Mouse (Mus musculus): ENCODE measurements around the gene 9930104L06Rik. TPM values are rescaled to one million over a fixed set of nuclear protein-coding genes. Genes with fewer than 3 reads are reported as not detected.

The 9930104L06Rik gene
- polyA plus RNA-seq, 1 experiment = 12.3 TPM

DNA sequence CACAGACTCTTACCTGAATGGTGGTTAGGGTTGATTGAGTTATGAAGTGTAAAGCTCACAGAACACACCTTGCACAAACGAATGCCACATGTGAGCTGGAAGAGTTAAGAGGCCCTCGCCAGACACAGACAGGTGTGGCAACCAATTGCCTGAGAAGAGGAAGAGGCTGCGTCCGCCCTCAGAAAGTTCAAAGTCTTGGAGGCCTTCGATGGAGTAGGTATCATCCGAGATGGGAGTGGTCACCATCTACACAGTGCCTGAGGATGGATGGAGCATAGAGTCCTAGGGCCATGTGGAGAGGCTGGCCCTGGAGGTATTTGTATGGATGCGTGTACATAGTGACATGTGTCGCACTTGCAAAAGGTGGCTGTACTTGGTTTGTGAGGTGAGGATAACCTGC, 34.2 kb downstream of the 9930104L06Rik start:
- Histone ChIP-seq H3K4me3 (replicated peaks; ENCODE audit: extremely low read depth, low read depth, low read length) (no peak overlapping the region), H3K4me1 (ENCODE audit: control insufficient read depth, insufficient read depth, low read length) (no peaks in the 10 kb centered on the region)
- DNase-seq = no peak
- no peak for TF ChIP-seq POLR2A (IDR thresholded peaks at IDR 0.05; ENCODE audit: borderline replicate concordance, extremely low read depth, low read depth, low read length)
- TF ChIP-seq CTCF (IDR thresholded peaks at IDR 0.05; ENCODE audit: insufficient read depth, low read length) = no peak
- WGBS = 65% methylated on average over 8 of the region's 8 CpGs

- no peak overlapping the region for H3K4me3 ChIP-seq (replicated peaks; ENCODE audit: extremely low read depth, low read depth, low read length)
- no peak for DNase-seq
- TF ChIP-seq CTCF (IDR thresholded peaks at IDR 0.05; ENCODE audit: insufficient read depth, low read length) (no peak), POLR2A (IDR thresholded peaks at IDR 0.05; ENCODE audit: borderline replicate concordance, extremely low read depth, low read depth, low read length) (no peak)
- H3K4me1 ChIP-seq (ENCODE audit: control insufficient read depth, insufficient read depth, low read length) = no peaks in the 10 kb centered on the region
- 44% methylated on average over 9 of the region's 9 CpGs for WGBS
These were observed 35.5 kb downstream of the 9930104L06Rik start for GRCm38 (mm10) chr4:124972316-124972715.

DNA sequence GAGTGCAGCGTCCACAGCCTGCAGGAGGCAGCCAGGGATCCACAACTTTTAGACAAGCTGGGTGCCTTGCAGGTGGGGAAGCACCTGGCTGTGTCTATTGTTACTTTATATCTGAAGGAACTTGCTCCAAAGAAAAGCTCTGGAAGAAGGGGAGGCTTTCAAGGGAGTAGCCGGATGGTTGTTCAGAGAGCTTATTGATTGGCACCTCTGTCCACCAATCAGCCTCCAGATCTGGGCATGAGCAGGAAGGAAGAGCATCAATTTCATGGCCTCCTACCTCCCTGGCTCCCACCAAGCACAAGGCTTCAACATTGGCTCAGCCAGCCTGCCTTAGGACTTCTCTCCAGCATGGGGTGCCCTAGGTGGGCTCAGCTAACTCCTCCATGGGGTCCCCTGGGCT, 36.4 kb downstream of the 9930104L06Rik start:
- 69% methylated on average over 2 of the region's 2 CpGs for WGBS
- no peak for TF ChIP-seq CTCF (IDR thresholded peaks at IDR 0.05; ENCODE audit: insufficient read depth, low read length)
- no peak for TF ChIP-seq POLR2A (IDR thresholded peaks at IDR 0.05; ENCODE audit: borderline replicate concordance, extremely low read depth, low read depth, low read length)
- Histone ChIP-seq H3K4me1 (ENCODE audit: control insufficient read depth, insufficient read depth, low read length) (no peaks in the 10 kb centered on the region), H3K4me3 (replicated peaks; ENCODE audit: extremely low read depth, low read depth, low read length) (no peak overlapping the region)
- DNase-seq = no peak

DNA sequence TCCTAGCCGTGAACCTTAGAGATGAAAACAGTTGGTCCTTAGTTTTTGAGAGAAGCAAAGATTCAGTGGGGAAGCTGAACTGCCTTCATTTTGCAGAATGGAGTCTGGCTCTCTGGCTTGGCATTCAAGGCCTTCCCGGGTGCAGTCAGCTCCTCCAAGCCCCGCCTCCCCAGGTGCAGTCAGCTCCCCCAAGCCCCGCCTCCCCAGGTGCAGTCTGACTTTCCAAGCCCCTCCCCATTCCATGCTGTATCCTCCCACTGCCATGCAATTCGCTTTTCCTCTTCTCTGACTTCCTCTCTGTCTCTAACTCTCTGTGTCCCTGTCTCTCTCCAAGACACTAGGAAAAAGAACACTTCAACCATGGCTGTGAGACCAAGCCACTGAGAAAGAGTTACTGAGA, 41.4 kb downstream of the 9930104L06Rik start:
- no peak overlapping the region for H3K4me3 ChIP-seq (replicated peaks; ENCODE audit: extremely low read depth, low read depth, low read length)
- DNase-seq = peak; percentile 31
- 37% methylated on average over 5 of the region's 5 CpGs for WGBS
- H3K4me1 ChIP-seq (ENCODE audit: control insufficient read depth, insufficient read depth, low read length) = no peaks in the 10 kb centered on the region
- no peak for TF ChIP-seq POLR2A (IDR thresholded peaks at IDR 0.05; ENCODE audit: borderline replicate concordance, extremely low read depth, low read depth, low read length)
- TF ChIP-seq CTCF (IDR thresholded peaks at IDR 0.05; ENCODE audit: insufficient read depth, low read length) = no peak

DNA sequence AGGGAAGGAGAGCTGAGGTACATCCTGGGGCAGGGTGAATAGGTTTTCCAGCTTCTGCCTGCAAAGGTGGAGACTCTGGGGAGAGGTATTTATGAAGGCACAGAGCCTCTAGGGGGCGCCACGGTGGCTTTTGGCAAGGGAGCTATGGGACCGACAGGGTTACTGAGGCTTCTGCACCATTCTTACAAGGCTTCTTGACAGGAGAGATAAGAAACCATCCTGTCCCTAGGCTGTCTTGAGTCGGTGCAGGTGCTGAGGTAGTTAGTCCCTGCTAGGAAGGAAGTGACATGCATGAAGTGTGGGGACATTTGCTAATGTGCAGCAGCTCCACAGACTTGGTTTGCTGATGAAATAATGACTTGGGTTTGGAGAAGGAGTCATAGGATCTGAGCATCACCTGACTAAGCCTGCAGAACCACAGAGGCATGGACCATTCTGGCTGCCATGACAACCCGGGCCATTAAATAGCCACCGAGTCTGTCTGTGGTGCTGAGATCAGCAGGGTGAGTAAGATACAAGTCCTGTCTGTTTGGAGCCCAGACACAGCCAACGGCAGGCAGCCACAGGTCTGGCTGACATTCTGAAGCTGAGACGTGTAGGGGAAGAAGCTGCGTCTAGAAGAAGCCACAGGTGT, 47.2 kb downstream of the 9930104L06Rik start:
- DNase-seq = no peak
- H3K4me3 ChIP-seq (replicated peaks; ENCODE audit: extremely low read depth, low read depth, low read length) = no peak overlapping the region
- TF ChIP-seq POLR2A (IDR thresholded peaks at IDR 0.05; ENCODE audit: borderline replicate concordance, extremely low read depth, low read depth, low read length) (no peak), CTCF (IDR thresholded peaks at IDR 0.05; ENCODE audit: insufficient read depth, low read length) (no peak)
- no peaks in the 10 kb centered on the region for H3K4me1 ChIP-seq (ENCODE audit: control insufficient read depth, insufficient read depth, low read length)
- WGBS = 21% methylated on average over 9 of the region's 9 CpGs

DNA sequence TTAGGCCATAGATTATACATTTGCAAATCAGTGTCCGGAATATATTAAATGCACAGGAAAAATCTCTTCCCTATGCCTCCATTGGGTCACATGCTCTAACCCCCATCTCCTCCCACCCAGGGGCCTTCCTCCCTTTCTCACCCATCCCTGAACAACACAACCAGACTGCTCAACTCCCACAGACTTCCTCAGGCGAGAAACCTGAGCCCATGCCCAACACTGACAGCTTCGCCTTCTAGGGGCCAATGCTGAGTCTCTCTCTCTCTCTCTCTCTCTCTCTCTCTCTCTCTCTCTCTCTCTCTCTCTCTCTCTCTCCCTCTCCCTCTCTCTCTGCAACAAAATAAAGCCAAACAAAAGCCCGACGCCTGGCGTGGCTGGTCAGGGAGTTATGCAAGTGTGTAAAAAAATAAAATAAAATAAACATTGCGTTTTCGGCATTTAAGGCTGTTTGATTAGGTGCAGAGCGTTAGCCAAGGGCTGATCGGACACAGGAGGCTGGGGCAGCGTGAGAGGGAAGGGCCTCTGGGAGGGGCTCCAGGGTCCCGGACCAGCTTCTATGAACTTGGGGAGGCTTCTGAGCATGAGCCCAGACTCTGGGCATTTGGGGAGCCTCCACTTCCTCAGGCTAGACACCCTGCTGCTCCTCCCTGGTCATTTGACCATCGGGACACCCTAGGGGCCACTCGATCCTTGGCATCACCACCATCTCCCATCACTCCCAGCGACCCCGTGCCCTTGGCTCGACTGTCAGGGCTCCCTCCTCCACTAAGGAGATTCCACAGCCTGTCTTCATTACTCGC, 48.2 kb downstream of the 9930104L06Rik start:
- DNase-seq = peak; percentile 25
- no peaks in the 10 kb centered on the region for H3K4me1 ChIP-seq (ENCODE audit: control insufficient read depth, insufficient read depth, low read length)
- 8% methylated on average over 18 of the region's 18 CpGs for WGBS
- H3K4me3 ChIP-seq (replicated peaks; ENCODE audit: extremely low read depth, low read depth, low read length) = no peak overlapping the region
- TF ChIP-seq POLR2A (IDR thresholded peaks at IDR 0.05; ENCODE audit: borderline replicate concordance, extremely low read depth, low read depth, low read length) (no peak), CTCF (IDR thresholded peaks at IDR 0.05; ENCODE audit: insufficient read depth, low read length) (no peak)

DNA sequence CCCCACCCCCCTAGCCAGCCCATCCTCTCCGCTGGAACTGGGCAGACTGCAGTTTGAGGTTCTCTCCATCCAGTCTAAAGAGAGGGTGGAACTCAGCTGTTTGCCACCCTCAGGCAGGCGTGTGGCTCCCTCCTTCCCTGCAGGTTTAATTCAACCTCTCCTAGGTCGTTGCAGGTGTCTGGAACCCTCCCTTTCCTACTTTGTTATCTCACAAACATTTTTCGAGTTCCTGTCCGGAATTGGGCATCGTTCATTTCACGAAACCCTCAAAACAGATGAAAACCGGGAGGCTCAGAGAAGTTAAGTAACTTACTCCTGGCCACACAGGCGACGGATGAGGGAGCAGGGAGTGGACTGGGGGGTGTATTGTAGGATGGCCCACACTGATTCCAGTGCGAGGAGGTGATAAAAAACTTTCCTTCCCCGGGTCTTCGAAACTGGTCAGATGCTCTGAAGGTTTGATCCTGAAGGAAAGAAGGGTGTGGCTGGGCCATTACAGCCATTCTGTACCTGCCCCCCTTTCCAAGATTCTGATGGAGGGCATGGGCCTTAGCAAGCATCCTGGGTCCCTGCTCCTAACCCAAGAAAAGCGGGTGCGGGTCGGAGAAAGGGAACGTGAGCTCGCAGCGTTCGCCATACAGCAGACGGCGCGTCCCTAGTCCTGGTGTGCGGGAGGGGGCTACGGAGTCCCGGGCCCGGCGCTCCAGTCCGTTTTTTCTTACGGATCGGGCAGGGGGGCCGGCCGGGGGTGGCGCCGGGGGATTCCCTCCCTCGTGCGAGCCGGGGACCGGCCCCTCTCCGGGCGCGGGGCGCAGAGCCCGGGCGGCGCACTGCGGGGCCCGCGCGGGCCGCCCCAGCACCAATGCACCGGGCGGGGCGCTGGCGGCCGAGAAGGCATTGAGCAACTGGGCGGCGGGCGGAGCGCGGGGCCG, 49.1 kb downstream of the 9930104L06Rik start, which contains the start of gene Rspo1:
Gene Rspo1, plus strand, starts transcription at position 760 of the 932 bp plus-strand sequence.
- no peak for TF ChIP-seq CTCF (IDR thresholded peaks at IDR 0.05; ENCODE audit: insufficient read depth, low read length)
- TF ChIP-seq POLR2A (IDR thresholded peaks at IDR 0.05; ENCODE audit: borderline replicate concordance, extremely low read depth, low read depth, low read length) = no peak
- WGBS = 2% methylated on average over 62 of the region's 62 CpGs
- H3K4me3 ChIP-seq (replicated peaks; ENCODE audit: extremely low read depth, low read depth, low read length) = peak within 1 kb of the TSS; percentile 26
- no peaks in the 10 kb centered on the region for H3K4me1 ChIP-seq (ENCODE audit: control insufficient read depth, insufficient read depth, low read length)
- peak; percentile 14 for DNase-seq

- no peaks in the 10 kb centered on the region for H3K4me1 ChIP-seq (ENCODE audit: control insufficient read depth, insufficient read depth, low read length)
- DNase-seq = no peak
- 3% methylated on average over 51 of the region's 51 CpGs for WGBS
- TF ChIP-seq CTCF (IDR thresholded peaks at IDR 0.05; ENCODE audit: insufficient read depth, low read length) = no peak
- TF ChIP-seq POLR2A (IDR thresholded peaks at IDR 0.05; ENCODE audit: borderline replicate concordance, extremely low read depth, low read depth, low read length) = no peak
- peak overlapping the region; percentile 26 for H3K4me3 ChIP-seq (replicated peaks; ENCODE audit: extremely low read depth, low read depth, low read length)
These were observed 50.2 kb downstream of the 9930104L06Rik start for GRCm38 (mm10) chr4:124986739-124987710.

All from lung, adult 2 months (tissue).